Mouse (Mus musculus) hindbrain, embryonic 15.5 days (tissue): ENCODE results near the gene Ctse. TPM values are rescaled to one million over a fixed set of nuclear protein-coding genes. Genes with fewer than 3 reads are reported as not detected.

Experiments
- ATAC-seq: fragments of 200-750 bp; cut with Nextera tagmentation; 2 replicates; pipeline ENCODE4 v1.8.0; 2017; ENCODE audit warnings: low read depth, moderate number of reproducible peaks, moderate TSS enrichment; ENCODE audit not compliant: low FRiP score
- H3K27ac ChIP-seq: fragments of 300-500 bp; sonication (generic); replicated peaks from 2 replicates; pipeline ENCODE4 v1.5.1; 2015; ENCODE audit warnings: mild to moderate bottlenecking, inconsistent platforms
- H3K27me3 ChIP-seq: fragments of 300-500 bp; sonication (generic); 2 replicates; pipeline ENCODE4 v1.6.1; 2015; ENCODE audit warnings: control low read depth, inconsistent platforms
- H3K36me3 ChIP-seq: fragments of 300-500 bp; sonication (generic); 2 replicates; pipeline ENCODE4 v1.6.1; 2015; ENCODE audit warnings: control low read depth, inconsistent platforms
- H3K4me1 ChIP-seq: fragments of 300-500 bp; sonication (generic); replicated peaks from 2 replicates; pipeline ENCODE4 v1.6.1; 2015; ENCODE audit warnings: control low read depth, inconsistent platforms
- H3K4me2 ChIP-seq: fragments of 300-500 bp; sonication (generic); 2 replicates; pipeline ENCODE4 v1.6.1; 2015; ENCODE audit warnings: moderate library complexity, mild to moderate bottlenecking, inconsistent platforms
- H3K4me3 ChIP-seq: fragments of 300-500 bp; sonication (generic); 2 replicates; pipeline ENCODE4 v1.5.1; 2015; ENCODE audit warnings: mild to moderate bottlenecking, inconsistent platforms
- H3K9ac ChIP-seq: fragments of 300-500 bp; sonication (generic); 2 replicates; pipeline ENCODE4 v1.6.1; 2015; ENCODE audit warnings: inconsistent platforms
- H3K9me3 ChIP-seq: fragments of 300-500 bp; sonication (generic); 2 replicates; pipeline ENCODE4 v1.6.1; 2016; ENCODE audit warnings: control low read depth, inconsistent platforms
- WGBS: fragments of 180-500 bp; shearing (Covaris S2); methylation state at CpG from one replicate; pipeline ENCODE4 v1.1.7; 2015; 5-methylcytosine and 5-hydroxymethylcytosine counted together
- polyA plus RNA-seq: library from polyadenylated mRNA; unstranded; fragments of >200 nt; fragmentation: Nextera tagmentation; extraction: Ambion mirVana; gene quantifications from 2 replicates; pipeline ENCODE4 v1.2.1, GENCODE M21; 2015

The Ctse gene
- polyA plus RNA-seq, 1 experiment from 2014 or later = not detected

DNA sequence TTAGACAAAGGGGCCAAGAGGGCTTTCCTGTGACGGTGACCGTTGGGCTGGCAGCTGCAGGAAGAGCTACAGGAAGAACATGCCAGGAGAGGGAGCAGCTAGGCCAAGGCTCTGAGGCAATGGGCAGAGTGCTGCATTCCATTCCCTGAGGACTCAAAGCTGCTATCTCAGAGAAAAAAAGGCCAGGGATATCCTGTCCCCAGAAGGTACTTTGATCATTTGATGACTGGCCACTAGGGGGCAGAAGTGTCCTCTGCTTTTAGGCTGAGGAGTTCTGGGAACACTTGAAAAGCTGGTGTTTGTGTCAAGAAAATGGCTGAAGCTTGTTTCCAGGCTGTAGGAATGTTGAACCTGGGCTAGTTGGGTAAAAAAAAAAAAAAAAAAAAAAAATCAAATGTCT, 74.3 kb downstream of the Ctse start:
- H3K9ac ChIP-seq = no peak overlapping the region
- H3K27ac ChIP-seq = no peak overlapping the region
- no peaks in the 10 kb centered on the region for H3K9me3 ChIP-seq
- no peaks in the 10 kb centered on the region for H3K27me3 ChIP-seq
- H3K4me1 ChIP-seq = no peaks in the 10 kb centered on the region
- H3K4me2 ChIP-seq = no peak overlapping the region
- H3K36me3 ChIP-seq = no peaks in the 10 kb centered on the region
- H3K4me3 ChIP-seq = no peak overlapping the region
- ATAC-seq = peak; percentile 71; the same call in 1 of the 2 replicates
- WGBS = 49% methylated on average over 2 of the region's 2 CpGs

DNA sequence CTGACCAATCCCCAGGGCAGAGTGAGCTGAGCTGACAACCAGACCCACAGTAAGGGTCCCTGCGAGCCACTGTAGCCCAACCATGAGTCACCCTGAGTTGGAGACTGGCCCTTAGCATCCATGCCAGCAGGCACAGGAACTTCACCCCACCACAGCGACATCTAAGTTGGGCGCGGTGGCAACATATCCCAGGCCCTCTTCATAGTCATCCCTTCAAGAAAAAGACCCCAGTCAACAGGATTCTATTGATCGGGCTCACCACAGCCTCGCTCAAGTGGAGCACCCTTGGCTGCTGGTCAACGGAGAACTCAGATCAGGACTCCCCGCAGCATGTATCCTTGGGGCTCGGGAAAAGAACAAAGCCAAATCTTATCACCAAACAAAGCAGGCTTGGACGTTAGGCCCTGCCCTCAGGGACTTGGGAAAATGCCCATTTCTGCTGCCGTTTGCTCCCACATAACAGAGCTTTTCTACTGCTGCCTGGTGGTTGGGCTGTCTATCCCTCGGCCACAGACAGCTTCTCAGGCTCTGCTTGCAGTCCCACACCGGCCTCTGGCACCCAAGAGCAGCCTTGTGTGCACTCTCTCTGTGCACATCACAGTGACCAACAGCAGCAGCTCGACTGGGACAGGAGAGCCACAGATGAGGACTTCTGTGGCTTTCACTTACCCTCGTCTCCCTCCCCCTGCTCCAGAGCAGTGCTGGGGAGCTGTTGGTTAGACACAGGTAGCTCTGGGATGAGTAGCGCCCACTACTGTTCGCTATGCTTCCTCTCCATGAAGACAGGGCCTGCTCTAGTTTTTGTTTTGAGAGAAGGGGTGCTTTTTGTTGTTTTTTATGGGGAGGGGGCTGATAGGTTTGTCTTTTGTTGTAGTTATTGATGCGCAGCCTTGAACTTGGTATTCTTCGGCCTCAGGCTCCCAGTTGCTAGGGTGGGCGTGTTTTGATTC, 76.6 kb downstream of the Ctse start:
- no peaks in the 10 kb centered on the region for H3K27me3 ChIP-seq
- ATAC-seq = no peak
- H3K27ac ChIP-seq = no peak overlapping the region
- H3K4me1 ChIP-seq = no peaks in the 10 kb centered on the region
- 69% methylated on average over 20 of the region's 20 CpGs for WGBS
- no peak overlapping the region for H3K9ac ChIP-seq
- H3K9me3 ChIP-seq = no peaks in the 10 kb centered on the region
- no peaks in the 10 kb centered on the region for H3K36me3 ChIP-seq
- no peak overlapping the region for H3K4me2 ChIP-seq
- H3K4me3 ChIP-seq = no peak overlapping the region

DNA sequence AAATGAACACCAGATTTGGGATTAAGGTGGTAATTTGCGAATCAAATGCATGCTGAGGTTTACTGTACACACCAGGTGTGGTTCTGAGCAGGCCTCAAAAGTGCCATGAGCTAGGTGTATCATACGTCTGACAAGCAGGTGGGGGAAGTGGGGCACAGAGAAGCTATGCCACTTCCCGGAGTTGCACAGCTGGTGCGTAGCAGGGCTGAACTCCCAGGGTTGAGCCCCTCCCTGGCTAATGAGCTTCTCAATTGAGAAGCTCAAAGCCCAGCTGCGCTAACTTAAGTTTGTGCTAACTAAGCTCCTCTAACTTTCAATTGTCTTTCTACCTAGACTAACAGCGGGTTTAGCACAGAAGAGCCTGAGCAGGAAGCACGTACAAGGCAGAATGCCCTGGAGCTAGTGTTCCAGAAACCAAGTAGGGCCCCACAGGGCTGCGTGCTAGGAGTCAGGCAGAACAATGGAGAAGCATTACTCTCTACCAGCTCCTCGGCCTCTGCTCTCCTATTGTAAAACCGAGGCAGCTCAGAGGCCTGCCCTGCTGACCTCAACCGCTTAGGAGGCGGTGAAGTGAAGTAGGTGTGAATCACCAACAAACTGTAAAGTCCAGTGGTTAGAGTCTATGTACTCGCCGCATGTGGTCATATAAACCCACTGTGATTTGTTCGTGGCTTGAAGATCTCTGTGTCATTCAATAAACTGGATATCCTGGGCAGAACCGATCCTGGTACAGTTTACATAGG, 81.0 kb downstream of the Ctse start:
- ATAC-seq = no peak
- no peak overlapping the region for H3K4me2 ChIP-seq
- no peaks in the 10 kb centered on the region for H3K27me3 ChIP-seq
- no peak overlapping the region for H3K4me3 ChIP-seq
- H3K9ac ChIP-seq = no peak overlapping the region
- no peaks in the 10 kb centered on the region for H3K9me3 ChIP-seq
- H3K27ac ChIP-seq = no peak overlapping the region
- no peaks in the 10 kb centered on the region for H3K4me1 ChIP-seq
- WGBS = 61% methylated on average over 16 of the region's 16 CpGs
- no peaks in the 10 kb centered on the region for H3K36me3 ChIP-seq

DNA sequence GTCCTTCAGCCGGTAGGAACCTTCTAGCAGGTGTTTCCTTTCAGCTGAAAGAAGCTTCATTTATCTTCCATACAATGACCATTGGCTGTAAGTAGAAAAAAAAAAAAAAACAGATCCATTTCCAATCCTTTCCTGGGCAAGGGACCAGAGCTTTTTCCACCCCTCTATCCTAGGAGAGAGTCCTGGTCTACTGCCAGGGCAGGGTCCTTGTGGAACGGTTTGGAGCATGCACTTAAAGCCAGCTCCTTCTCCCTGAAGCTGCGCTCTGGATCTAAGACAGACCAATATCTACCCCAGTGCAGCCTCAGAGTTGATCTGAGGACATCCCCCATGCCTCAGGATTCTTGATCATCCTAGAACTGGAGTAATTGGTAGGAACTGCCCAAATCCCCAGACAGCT, 83.9 kb downstream of the Ctse start:
- ATAC-seq = no peak
- Histone ChIP-seq H3K9ac (no peak overlapping the region), H3K4me2 (no peak overlapping the region), H3K9me3 (no peaks in the 10 kb centered on the region), H3K36me3 (no peaks in the 10 kb centered on the region), H3K27me3 (no peaks in the 10 kb centered on the region), H3K27ac (no peak overlapping the region), H3K4me1 (no peaks in the 10 kb centered on the region), H3K4me3 (no peak overlapping the region)
- 69% methylated on average over 3 of the region's 3 CpGs for WGBS

DNA sequence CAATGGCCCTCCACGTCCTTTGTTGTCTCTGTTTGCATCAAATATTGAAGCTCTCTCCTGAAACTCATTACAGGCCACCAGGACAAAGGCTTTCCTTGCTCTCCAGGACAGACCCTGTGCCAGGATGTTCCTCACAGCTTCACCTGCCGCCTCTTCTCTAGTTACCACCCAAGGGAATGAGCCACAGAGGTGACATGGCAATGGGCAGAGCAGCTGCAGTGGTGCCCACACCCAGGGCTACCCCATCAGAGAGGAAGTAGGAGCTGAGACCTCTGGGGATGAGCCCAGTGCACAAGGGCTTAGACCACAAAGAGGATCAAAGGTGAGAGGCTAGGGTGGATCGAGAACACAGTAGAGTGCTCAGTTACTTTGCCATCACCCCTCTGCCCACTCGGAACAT, 85.4 kb downstream of the Ctse start:
- no peak for ATAC-seq
- no peak overlapping the region for H3K27ac ChIP-seq
- no peak overlapping the region for H3K4me2 ChIP-seq
- H3K9ac ChIP-seq = no peak overlapping the region
- H3K9me3 ChIP-seq = no peaks in the 10 kb centered on the region
- no peaks in the 10 kb centered on the region for H3K36me3 ChIP-seq
- WGBS = 72% methylated on average over 4 of the region's 4 CpGs
- H3K4me1 ChIP-seq = no peaks in the 10 kb centered on the region
- no peak overlapping the region for H3K4me3 ChIP-seq
- H3K27me3 ChIP-seq = no peaks in the 10 kb centered on the region

Other genes with a start within 250 kb of the Ctse start
- 22.6 and 28.3 TPM in 2 replicates for gene Srgap2, start 111.0 kb upstream of the Ctse start, polyA plus RNA-seq
- gene Fam72a, start 110.4 kb upstream of the Ctse start, polyA plus RNA-seq = 1.1 and 1.7 TPM in 2 replicates
- gene Avpr1b, start 39.1 kb upstream of the Ctse start, polyA plus RNA-seq = not detected in 2 replicates
- gene Rab7b, start 50.4 kb downstream of the Ctse start, polyA plus RNA-seq = 0.91 and 1.6 TPM in 2 replicates
- 0.05 and 0.08 TPM in 2 replicates for gene Slc26a9, start 105.7 kb downstream of the Ctse start, polyA plus RNA-seq
- 0.26 and 0.41 TPM in 2 replicates for gene Pm20d1, start 159.1 kb downstream of the Ctse start, polyA plus RNA-seq
- 18.9 and 24.7 TPM in 2 replicates for gene Slc41a1, start 189.2 kb downstream of the Ctse start, polyA plus RNA-seq
- 7.0 and 10.3 TPM in 2 replicates for gene Rab29, start 228.9 kb downstream of the Ctse start, polyA plus RNA-seq